Mouse (Mus musculus): Measurements from ENCODE around the gene Sppl2c. TPM values are rescaled to one million over a fixed set of nuclear protein-coding genes. Genes with fewer than 3 reads are reported as not detected.
A peak's percentile ranks its signal among the peaks of the same experiment; 100 is the strongest.
"Not testable (repeated sequence)": the region's sequence is repeated elsewhere in the genome, so short reads cannot be mapped to it uniquely, and the experiment has no call there.

The Sppl2c gene
- polyA plus RNA-seq, 1 experiment from 2014 or later, result not detected

GRCm38 (mm10) chr11:104197861-104198260 is 11.7 kb downstream of the Sppl2c start:
- H3K4me2 ChIP-seq (replicated peaks), result no peak overlapping the region
- H3K9ac ChIP-seq, result no peak overlapping the region
- no peaks in the 10 kb centered on the region for H3K9me3 ChIP-seq (replicated peaks)
- H3K4me1 ChIP-seq, result no peaks in the 10 kb centered on the region
- no peak for ATAC-seq (ENCODE audit: insufficient number of reproducible peaks, low FRiP score, low TSS enrichment, low read depth)
- no peak overlapping the region for H3K27ac ChIP-seq (replicated peaks)
- H3K27me3 ChIP-seq, result peaks cover 9% of the 10 kb centered on the region
- H3K4me3 ChIP-seq (replicated peaks), result no peak overlapping the region
- 5% methylated on average over 10 of the region's 10 CpGs for WGBS
- H3K36me3 ChIP-seq, result no peaks in the 10 kb centered on the region

DNA sequence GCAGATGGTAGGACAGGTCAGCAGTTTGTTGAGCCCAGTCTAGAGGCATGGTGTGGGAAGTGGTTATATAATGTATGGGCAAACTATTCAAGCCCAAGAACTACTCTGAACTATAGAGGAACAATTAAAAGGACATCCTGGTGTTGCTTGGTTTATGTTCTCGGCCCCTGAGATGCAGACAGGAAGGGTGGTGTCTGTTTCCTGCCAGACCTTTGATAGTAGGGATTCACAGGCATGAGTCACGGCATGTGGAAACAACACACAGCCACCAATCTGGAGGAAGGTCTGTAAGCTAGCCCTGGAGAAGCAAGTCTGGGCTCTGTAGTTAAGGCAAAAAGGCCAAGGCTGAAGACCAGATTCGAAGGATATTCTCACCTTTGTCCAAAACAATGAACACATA is 17.1 kb downstream of the Sppl2c start:
- Histone ChIP-seq H3K9me3 (replicated peaks) (no peaks in the 10 kb centered on the region), H3K27me3 (no peaks in the 10 kb centered on the region; the same call in 1 of the 2 replicates), H3K4me1 (no peaks in the 10 kb centered on the region), H3K4me2 (replicated peaks) (no peak overlapping the region), H3K27ac (replicated peaks) (no peak overlapping the region), H3K9ac (no peak overlapping the region), H3K4me3 (replicated peaks) (no peak overlapping the region), H3K36me3 (no peaks in the 10 kb centered on the region)
- ATAC-seq (ENCODE audit: insufficient number of reproducible peaks, low FRiP score, low TSS enrichment, low read depth), result no peak
- WGBS, result 75% methylated on average over 3 of the region's 3 CpGs

DNA sequence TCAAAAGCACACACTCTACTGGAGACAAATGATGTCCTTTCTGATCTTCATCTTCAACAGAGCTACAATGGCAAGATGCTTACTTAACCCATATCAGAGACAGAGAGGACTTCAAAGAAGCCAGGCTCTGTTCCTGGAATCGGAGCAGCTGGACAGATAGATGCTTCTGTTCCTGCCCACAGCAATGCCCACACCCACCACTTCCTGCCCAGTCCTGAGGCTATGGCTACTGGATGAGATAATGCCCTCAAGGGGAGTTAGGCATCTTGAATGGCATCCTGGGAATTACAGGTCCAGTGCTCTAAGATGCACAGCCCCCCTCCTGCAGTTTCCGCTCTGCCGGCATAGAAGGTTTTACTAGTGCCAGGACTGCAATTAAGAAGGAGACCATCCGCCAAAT is 20.4 kb downstream of the Sppl2c start:
- no peak overlapping the region for H3K9ac ChIP-seq
- H3K27me3 ChIP-seq, result no peaks in the 10 kb centered on the region
- WGBS, result 67% methylated on average over 4 of the region's 4 CpGs
- H3K4me2 ChIP-seq (replicated peaks), result no peak overlapping the region
- H3K4me1 ChIP-seq, result no peaks in the 10 kb centered on the region
- no peaks in the 10 kb centered on the region for H3K36me3 ChIP-seq
- H3K9me3 ChIP-seq (replicated peaks), result no peaks in the 10 kb centered on the region
- H3K27ac ChIP-seq (replicated peaks), result no peak overlapping the region
- H3K4me3 ChIP-seq (replicated peaks), result no peak overlapping the region
- ATAC-seq (ENCODE audit: insufficient number of reproducible peaks, low FRiP score, low TSS enrichment, low read depth), result no peak

- Histone ChIP-seq H3K4me3 (replicated peaks) (no peak overlapping the region), H3K4me2 (replicated peaks) (no peak overlapping the region), H3K9me3 (replicated peaks) (no peaks in the 10 kb centered on the region), H3K27me3 (no peaks in the 10 kb centered on the region), H3K27ac (replicated peaks) (no peak overlapping the region), H3K9ac (no peak overlapping the region), H3K4me1 (no peaks in the 10 kb centered on the region), H3K36me3 (no peaks in the 10 kb centered on the region)
- 61% methylated on average over 3 of the region's 3 CpGs for WGBS
- no peak for ATAC-seq (ENCODE audit: insufficient number of reproducible peaks, low FRiP score, low TSS enrichment, low read depth)
These were observed 22.9 kb downstream of the Sppl2c start for GRCm38 (mm10) chr11:104209041-104209440.

GRCm38 (mm10) chr11:104211251-104211650 is 25.1 kb downstream of the Sppl2c start:
- Histone ChIP-seq H3K27me3 (no peaks in the 10 kb centered on the region), H3K27ac (replicated peaks) (no peak overlapping the region), H3K9ac (no peak overlapping the region), H3K36me3 (no peaks in the 10 kb centered on the region), H3K4me2 (replicated peaks) (no peak overlapping the region), H3K9me3 (replicated peaks) (no peaks in the 10 kb centered on the region), H3K4me1 (no peaks in the 10 kb centered on the region), H3K4me3 (replicated peaks) (no peak overlapping the region)
- no peak for ATAC-seq (ENCODE audit: insufficient number of reproducible peaks, low FRiP score, low TSS enrichment, low read depth)
- 85% methylated on average over 6 of the region's 6 CpGs for WGBS

DNA sequence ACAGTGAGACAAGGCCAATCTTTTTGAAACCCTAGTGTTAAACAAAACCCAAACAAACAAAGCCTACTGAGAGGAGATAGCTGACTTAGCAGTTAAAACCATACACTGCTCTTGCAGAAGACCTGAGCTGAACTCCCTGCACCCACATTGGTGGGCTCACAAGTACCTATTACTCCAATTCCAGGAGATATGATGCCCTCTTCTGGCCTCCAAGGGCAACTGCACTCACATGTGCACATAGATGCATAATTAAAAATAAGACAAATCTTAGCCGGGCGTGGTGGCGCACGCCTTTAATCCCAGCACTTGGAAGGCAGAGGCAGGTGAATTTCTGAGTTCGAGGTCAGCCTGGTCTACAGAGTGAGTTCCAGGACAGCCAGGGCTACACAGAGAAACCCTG is 28.0 kb downstream of the Sppl2c start:
- not testable (repeated sequence) for H3K4me1 ChIP-seq; H3K36me3 ChIP-seq; ATAC-seq (ENCODE audit: insufficient number of reproducible peaks, low FRiP score, low TSS enrichment, low read depth); H3K27ac ChIP-seq (replicated peaks); H3K27me3 ChIP-seq; H3K4me3 ChIP-seq (replicated peaks); H3K4me2 ChIP-seq (replicated peaks); H3K9me3 ChIP-seq (replicated peaks); H3K9ac ChIP-seq
- WGBS, result 93% methylated on average over 5 of the region's 5 CpGs

GRCm38 (mm10) chr11:104218075-104218474 is 31.9 kb downstream of the Sppl2c start:
- no peak for ATAC-seq (ENCODE audit: insufficient number of reproducible peaks, low FRiP score, low TSS enrichment, low read depth)
- WGBS, result 55% methylated on average over 3 of the region's 3 CpGs
- Histone ChIP-seq H3K4me1 (no peaks in the 10 kb centered on the region; the same call in 1 of the 2 replicates), H3K36me3 (no peaks in the 10 kb centered on the region), H3K4me3 (replicated peaks) (no peak overlapping the region), H3K9ac (no peak overlapping the region), H3K27ac (replicated peaks) (no peak overlapping the region), H3K27me3 (no peaks in the 10 kb centered on the region), H3K9me3 (replicated peaks) (no peaks in the 10 kb centered on the region), H3K4me2 (replicated peaks) (no peak overlapping the region)

GRCm38 (mm10) chr11:104220291-104220690 is 34.2 kb downstream of the Sppl2c start:
- Histone ChIP-seq H3K4me2 (replicated peaks) (no peak overlapping the region), H3K4me3 (replicated peaks) (no peak overlapping the region), H3K36me3 (no peaks in the 10 kb centered on the region), H3K27me3 (no peaks in the 10 kb centered on the region), H3K27ac (replicated peaks) (no peak overlapping the region), H3K9me3 (replicated peaks) (no peaks in the 10 kb centered on the region), H3K9ac (no peak overlapping the region), H3K4me1 (no peaks in the 10 kb centered on the region; the same call in 1 of the 2 replicates)
- 68% methylated on average over 4 of the region's 4 CpGs for WGBS
- ATAC-seq (ENCODE audit: insufficient number of reproducible peaks, low FRiP score, low TSS enrichment, low read depth), result no peak

DNA sequence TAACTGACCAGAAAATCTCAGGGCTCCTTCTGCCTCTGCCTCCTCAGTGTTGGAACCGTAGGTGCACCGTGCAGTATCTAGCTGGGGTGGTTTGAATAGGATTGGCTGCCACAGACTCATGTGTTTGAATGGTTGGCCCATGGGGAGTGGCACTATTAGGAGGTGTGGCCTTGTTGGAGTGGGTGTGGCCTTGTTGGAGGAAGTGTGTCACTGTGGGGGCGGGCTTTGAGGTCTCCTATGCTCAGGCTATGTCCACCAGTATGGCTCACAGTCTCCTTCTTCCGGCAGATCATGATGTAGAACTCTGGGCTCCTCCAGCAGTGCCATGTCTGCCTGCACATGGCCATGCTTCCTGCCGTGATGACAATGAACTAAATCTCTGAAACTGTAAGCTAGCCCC is 35.6 kb downstream of the Sppl2c start:
- H3K27ac ChIP-seq (replicated peaks), result no peak overlapping the region
- no peaks in the 10 kb centered on the region for H3K36me3 ChIP-seq
- no peak overlapping the region for H3K4me2 ChIP-seq (replicated peaks)
- H3K4me3 ChIP-seq (replicated peaks), result no peak overlapping the region
- no peak for ATAC-seq (ENCODE audit: insufficient number of reproducible peaks, low FRiP score, low TSS enrichment, low read depth)
- H3K27me3 ChIP-seq, result no peaks in the 10 kb centered on the region; the same call in 1 of the 2 replicates
- no peaks in the 10 kb centered on the region; the same call in 1 of the 2 replicates for H3K4me1 ChIP-seq
- no peaks in the 10 kb centered on the region for H3K9me3 ChIP-seq (replicated peaks)
- 80% methylated on average over 5 of the region's 5 CpGs for WGBS
- no peak overlapping the region for H3K9ac ChIP-seq

GRCm38 (mm10) chr11:104223301-104223700 is 37.2 kb downstream of the Sppl2c start:
- no peak overlapping the region for H3K27ac ChIP-seq (replicated peaks)
- H3K4me2 ChIP-seq (replicated peaks), result no peak overlapping the region
- H3K27me3 ChIP-seq, result no peaks in the 10 kb centered on the region; the same call in 1 of the 2 replicates
- ATAC-seq (ENCODE audit: insufficient number of reproducible peaks, low FRiP score, low TSS enrichment, low read depth), result no peak
- WGBS, result 75% methylated on average over 9 of the region's 9 CpGs
- no peak overlapping the region for H3K4me3 ChIP-seq (replicated peaks)
- H3K9me3 ChIP-seq (replicated peaks), result no peaks in the 10 kb centered on the region
- no peaks in the 10 kb centered on the region for H3K36me3 ChIP-seq
- no peak overlapping the region for H3K9ac ChIP-seq
- H3K4me1 ChIP-seq, result no peaks in the 10 kb centered on the region

GRCm38 (mm10) chr11:104229391-104229790 is 43.3 kb downstream of the Sppl2c start:
- H3K27ac ChIP-seq (replicated peaks), result no peak overlapping the region
- no peak overlapping the region for H3K9ac ChIP-seq
- H3K4me3 ChIP-seq (replicated peaks), result no peak overlapping the region
- peaks cover 37% of the 10 kb centered on the region for H3K27me3 ChIP-seq
- WGBS, result 55% methylated on average over 4 of the region's 4 CpGs
- no peak overlapping the region for H3K4me2 ChIP-seq (replicated peaks)
- H3K36me3 ChIP-seq, result no peaks in the 10 kb centered on the region
- H3K9me3 ChIP-seq (replicated peaks), result no peaks in the 10 kb centered on the region
- peaks cover 31% of the 10 kb centered on the region for H3K4me1 ChIP-seq
- no peak for ATAC-seq (ENCODE audit: insufficient number of reproducible peaks, low FRiP score, low TSS enrichment, low read depth)

GRCm38 (mm10) chr11:104230066-104230778 is 44.1 kb downstream of the Sppl2c start:
- 9% methylated on average over 9 of the region's 9 CpGs for WGBS
- peak overlapping the region; percentile 62 for H3K4me3 ChIP-seq (replicated peaks)
- H3K36me3 ChIP-seq, result no peaks in the 10 kb centered on the region
- H3K27ac ChIP-seq (replicated peaks), result no peak overlapping the region
- no peak for ATAC-seq (ENCODE audit: insufficient number of reproducible peaks, low FRiP score, low TSS enrichment, low read depth)
- no peak overlapping the region for H3K9ac ChIP-seq
- no peaks in the 10 kb centered on the region for H3K9me3 ChIP-seq (replicated peaks)
- H3K27me3 ChIP-seq, result peaks cover 46% of the 10 kb centered on the region
- peaks cover 31% of the 10 kb centered on the region for H3K4me1 ChIP-seq
- peak overlapping the region; percentile 93 for H3K4me2 ChIP-seq (replicated peaks)

All from embryonic facial prominence, embryonic 15.5 days (tissue).